Mouse (Mus musculus) large intestine, adult 2 months (tissue): ENCODE measurements around the gene Mul1. TPM values are rescaled to one million over a fixed set of nuclear protein-coding genes. Genes with fewer than 3 reads are reported as not detected.

Source experiments
- DNase-seq: peaks from one replicate; pipeline ENCODE4 v3.0.0-alpha.2; 2012; ENCODE audit warnings: low read depth, low spot score
- WGBS: fragments of 180-500 bp; shearing (Covaris S2); methylation state at CpG from one replicate; pipeline ENCODE4 v1.1.7; 2018; 5-methylcytosine and 5-hydroxymethylcytosine counted together
- polyA plus RNA-seq: library from polyadenylated mRNA; depleted of rRNA; stranded (reverse); fragments of >200 nt; gene quantifications from 2 replicates; pipeline ENCODE4 v1.2.3, GENCODE M21; 2012

The Mul1 gene
- polyA plus RNA-seq, 1 experiment = 24.1 TPM

DNA sequence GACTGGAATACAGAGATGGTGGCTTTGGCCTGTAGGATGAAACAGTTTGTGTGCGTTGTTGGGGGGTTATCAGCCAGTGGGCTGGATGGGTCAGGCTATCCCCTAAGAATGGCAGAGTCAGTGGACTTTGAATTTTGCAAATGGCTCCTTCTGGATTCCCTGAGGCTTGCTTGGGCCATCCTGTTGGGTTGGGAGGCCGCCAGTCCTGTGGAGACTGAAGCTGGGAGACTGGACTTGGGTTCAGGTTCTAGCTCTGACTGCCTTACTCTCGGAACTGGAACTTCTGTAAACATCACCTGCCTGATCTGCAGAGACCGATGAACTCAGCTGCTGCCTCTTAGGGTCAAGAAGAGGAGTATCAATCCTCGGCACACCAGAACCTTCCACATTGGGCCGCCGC lies 23.7 kb downstream of the Mul1 start:
- 91% methylated on average over 7 of the region's 7 CpGs for WGBS
- DNase-seq = no peak

DNA sequence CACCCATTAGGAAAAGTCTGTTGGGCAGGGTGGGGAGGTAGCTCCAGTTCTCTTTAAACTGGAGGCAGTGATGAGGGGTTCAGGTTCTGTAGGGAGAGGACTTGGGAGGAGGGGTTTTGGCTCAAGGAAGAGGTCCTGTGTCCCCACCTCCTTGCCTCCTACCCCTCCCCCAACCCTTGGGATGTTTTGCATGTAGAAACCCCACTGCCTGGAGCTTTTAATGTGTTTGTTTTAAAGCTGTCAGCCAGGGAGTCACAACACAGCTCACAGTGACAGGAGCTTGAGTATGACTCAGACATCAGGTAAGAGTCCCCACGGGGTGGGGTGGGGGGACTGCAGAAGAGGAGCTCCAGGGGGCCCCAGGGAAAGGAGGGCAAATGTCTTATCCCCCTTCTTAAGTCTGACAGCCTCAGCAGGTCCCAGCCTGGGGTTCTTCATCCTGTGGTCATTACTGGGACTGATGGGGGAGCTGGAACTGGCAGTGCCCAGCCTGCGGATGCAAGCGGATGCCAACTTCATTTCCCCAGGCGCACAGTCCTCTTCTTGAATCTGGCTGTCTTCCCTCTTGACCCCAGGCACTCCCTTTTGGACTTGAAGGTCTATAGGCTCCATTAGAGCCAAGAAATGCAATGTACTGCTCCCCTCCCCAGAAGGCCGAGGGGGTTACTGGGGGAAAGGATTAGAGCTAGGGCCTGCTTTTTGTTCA lies 24.4 kb downstream of the Mul1 start:
- no peak for DNase-seq
- 79% methylated on average over 5 of the region's 5 CpGs for WGBS

DNA sequence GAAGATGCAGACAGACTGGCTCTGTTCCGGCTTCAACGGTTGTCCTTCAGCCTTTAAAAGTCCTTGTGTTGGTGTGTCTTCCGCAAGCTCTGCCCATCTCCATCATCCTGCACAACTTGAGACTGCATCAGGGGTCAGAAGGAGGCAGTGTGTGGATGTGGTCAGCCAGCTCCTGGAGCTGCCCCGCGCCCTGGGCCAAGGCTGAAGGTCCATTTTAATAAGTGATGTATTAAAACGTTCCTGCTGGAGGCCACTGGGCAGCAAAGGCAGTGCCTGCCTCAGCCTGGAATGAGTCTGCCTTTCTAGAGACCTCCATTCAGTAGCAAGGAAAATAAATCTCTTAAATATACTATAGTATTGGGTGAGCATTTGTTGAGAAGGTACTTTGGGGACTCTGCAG lies 25.3 kb downstream of the Mul1 start:
- WGBS = 47% methylated on average over 6 of the region's 6 CpGs
- DNase-seq = no peak

DNA sequence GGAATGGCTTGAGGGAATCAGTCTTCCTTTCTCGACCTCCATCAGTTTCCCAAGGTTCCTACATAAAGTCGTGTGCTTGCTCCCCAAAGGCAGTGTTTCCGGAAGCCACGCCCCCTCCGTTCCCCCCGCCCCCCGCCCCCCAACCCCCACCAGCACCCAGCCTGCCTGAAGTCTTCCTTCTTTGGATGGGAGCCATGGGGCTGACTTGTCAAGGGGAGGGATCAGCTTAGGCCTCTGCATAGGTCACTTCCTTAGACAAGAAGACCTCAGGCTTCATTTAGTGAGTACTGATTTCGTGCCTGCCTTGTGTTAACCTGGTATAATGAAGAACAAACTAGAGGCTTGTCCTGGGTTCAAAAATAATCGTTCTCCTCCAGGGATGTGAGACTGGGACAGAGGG lies 26.4 kb downstream of the Mul1 start:
- no peak for DNase-seq
- WGBS = 32% methylated on average over 9 of the region's 9 CpGs

DNA sequence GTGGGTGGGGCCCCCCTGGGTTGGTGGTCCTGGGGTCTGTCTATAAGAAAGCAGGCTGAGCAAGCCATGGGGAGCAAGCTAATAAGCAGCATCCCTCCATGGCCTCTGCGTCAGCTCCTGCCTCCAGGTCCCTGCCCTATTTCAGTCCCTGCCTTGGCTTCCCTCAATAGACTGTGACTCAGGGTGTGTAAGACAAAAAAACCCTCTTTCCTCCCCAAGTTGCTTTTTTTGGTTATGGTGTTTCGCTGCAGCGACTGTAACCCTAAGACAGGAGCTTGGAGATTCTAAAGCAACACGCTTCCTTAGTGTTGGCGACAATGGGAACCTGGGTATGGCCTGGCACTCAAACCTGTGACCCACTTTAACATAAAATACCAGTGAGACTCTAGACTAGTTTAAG lies 27.0 kb downstream of the Mul1 start:
- DNase-seq = no peak
- 97% methylated on average over 5 of the region's 5 CpGs for WGBS

DNA sequence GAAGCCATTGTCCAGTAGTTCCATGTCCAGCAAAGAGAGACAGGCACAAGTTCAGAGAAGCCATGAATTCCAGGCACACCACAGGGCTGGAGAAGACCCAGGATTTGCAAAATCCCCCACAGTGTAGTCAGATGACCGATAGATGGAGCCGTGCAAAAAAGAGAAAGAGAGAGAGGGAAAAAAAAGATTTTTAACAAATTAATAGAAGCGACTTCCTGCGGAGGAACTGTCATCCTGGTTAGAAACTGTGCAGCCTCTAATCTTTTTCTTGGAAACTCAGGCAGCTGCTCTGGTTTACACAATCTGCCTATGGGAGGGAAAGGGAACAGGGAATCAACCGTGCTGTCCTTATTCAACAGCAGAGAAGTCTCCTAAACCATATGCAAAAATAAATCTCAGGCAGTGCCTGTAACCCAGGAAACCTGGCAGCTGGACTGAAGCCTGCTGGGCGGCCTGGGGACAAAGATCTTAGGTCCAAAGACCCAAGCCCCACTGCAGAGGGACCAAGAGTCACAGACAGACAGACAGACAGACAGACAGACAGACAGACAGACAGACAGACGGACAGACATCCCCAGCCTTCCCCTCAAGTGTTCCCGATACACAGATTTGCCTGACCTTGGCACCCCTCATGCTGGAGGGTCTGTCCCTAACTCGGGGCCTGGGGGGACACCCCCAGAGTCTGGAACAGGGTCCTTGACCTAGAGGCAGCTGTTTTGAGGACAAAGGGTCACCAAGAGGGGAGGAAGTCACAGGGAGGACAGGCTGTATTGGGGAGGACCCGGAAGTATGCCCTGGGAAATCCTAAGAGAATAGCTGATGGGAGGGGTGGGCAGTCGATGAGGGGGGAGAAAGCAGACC lies 28.7 kb downstream of the Mul1 start:
- 8% methylated on average over 11 of the region's 11 CpGs for WGBS
- DNase-seq = no peak

DNA sequence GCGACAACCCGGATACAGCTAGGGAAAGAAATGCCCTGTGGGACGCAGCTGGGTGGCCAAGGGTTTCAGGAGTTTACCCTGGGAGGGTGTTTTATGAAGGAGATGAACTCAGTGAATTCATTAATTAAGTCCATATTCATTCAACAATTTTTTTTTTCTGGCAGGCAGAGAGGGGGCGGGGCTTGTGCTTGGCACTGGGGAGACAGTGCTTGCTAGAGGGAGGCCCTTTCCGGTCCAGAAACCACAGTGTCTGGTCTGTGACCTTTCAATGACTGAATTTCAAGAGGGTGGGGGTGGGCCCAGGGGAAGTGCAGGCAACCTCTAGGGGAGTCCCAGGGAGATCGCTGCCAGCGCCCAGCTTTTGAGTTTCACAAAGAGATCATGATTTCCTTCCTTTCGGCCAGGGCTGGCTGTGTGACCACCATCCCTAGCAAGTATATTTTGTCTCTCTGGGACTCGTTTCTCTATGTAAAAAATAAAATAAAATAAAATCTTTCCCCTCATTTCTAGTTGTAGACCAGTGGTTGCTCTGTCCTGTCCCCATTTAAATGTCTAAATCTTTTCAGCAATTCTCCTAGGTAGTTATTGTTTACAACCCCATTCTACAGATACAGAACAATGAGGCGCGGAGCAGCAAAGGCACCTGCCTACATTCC lies 29.5 kb downstream of the Mul1 start:
- no peak for DNase-seq
- WGBS = 9% methylated on average over 11 of the region's 11 CpGs

DNA sequence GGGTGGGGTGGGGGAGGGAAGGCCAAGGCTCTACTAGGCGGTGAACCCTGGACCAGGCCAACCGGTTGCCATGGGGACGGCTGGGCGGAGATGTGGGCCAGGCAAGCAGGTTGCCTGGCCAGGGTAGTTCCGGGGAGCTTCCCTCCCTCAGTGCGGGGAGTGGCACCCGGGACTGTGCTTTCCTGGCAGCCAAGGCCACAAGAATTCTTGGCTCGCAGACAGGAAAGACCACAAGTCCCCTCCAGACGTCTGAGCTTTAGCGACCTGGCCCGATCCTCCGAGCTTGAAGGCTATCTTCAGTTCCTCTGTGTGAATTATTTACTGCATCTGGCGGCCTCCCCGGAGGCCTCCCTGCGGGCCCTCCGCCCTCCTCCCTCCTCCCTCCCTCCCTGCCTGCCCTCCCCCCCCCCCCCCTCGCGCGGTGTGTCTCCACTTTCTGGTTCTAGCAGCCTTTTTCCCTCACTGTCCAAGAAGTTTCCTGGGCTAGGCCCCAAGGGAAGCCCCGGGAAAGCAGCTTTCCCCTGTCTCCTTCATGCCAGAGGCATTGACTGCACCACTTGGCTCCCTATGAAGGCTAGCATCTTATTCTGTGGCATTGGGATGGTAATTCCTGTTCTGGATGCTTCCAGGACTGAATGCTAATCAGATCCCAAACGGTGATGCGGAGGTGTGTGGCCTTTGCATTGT lies 30.3 kb downstream of the Mul1 start:
- WGBS = 5% methylated on average over 19 of the region's 22 CpGs
- no peak for DNase-seq

DNA sequence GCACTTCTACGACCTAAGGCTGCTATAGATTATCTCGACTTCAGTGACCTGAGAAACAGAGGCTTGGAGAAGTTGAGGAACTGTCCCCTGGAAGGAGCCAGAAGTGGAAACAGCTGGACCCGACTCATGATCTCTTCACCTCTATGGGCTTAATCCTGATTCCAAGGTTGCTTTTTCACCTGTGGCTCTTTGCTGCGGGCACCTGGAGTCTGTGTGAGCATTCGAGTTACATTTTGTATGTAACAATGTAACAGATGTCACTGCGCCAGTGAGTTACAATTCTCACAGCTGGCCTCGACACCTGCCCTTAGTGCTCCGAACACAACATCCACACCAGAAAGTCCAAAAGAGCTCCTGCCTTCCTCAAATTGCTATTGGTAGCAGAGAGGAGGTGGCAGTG lies 31.0 kb downstream of the Mul1 start:
- no peak for DNase-seq
- WGBS = 69% methylated on average over 8 of the region's 8 CpGs

DNA sequence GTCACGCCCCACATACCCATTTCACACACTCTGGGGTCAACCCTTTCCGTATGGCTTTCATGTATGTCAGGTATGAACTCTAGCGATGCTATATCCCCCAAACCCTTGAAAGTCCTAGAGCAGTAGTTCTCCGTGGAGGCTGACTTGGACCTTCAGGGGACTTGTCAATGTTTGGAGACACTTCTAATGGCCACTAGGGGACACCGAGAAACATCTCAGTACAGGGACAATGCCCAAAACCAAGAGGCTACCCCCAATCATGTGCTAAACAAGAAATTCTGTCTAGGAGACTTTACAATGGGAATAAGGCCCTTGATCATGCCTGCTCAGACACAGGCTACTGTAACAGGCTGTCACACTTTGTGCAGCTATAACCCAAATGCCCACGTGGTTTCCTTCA lies 32.2 kb downstream of the Mul1 start:
- DNase-seq = no peak
- WGBS = 73% methylated on average over 6 of the region's 6 CpGs

DNA sequence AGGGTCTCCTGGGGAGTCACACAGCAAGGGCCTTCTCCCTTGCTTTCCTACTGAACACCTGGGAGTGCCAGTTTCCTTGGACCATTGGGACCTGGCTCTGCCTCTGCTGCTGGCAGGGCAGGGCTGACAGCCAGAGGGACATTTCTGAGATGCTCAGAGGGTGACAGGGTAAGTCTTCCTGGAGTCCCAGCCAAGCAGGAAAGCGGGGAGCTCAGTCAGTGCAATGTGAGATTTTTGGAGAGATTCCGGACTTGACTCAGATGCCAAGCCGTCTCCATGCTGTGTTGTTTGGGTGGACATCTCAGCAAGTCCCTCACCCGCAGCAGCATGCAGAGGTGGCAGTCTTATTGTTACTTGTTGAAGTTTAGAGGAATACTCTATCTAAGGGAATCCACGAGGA lies 33.0 kb downstream of the Mul1 start:
- no peak for DNase-seq
- 59% methylated on average over 5 of the region's 5 CpGs for WGBS

DNA sequence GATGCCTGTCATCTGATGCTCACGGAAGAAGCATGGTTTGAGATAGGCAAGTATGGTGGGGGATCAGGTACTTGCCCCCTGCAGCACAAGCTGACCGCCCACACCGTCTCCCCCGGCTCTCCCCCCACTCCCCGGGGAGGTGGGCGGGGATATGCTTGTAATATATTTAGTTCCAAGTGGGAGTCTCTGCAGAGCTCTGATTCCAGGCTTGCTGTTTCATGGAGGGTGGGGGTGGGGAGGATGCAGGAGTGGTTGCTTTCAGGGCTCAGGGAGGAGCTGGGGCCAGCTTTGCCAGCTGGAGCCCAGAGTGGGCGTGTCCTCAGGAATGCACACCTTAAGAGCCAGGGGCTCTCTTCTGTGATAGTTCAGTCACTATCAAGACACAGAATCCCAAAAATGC lies 34.6 kb downstream of the Mul1 start:
- DNase-seq = no peak
- WGBS = 17% methylated on average over 7 of the region's 7 CpGs

DNA sequence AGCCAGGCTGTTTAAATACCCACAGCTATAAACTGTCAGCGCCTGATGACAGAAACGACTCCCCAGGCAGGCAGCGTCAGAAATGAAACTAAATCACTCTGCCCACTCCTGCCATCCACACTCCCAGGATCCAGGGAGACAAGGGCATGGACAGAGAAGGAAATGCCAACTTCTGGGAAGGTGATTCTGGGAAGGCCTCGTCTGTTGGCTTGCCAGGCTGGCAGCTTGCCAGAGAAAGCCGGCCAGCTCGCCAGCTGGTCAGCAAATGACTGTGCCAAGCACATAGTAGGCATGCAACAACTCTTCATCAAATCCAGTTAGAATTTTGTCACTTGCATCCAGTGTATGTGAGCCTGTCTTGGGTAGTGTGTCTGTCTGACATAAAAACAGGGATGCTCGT lies 36.8 kb downstream of the Mul1 start:
- WGBS = 13% methylated on average over 7 of the region's 7 CpGs
- DNase-seq = no peak

DNA sequence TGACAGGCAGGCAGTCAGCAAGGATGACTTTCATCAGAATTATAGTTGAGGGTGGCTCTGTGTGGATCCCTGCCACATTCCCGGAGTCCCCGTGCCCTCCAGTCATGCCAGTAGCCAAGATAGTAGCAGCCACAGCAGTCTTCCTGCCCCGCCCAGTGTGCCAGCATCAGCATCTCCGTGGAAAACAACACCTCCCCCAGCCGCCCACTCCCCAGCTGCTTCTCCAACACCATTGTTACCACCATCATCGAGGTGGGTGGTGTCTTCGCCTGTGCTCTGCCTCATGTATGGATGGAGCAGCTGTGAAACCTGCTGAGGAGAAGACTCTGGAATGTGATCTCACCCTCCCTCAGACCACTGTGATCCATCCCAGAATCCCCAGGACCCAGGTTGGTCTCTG lies 45.1 kb downstream of the Mul1 start:
- 77% methylated on average over 7 of the region's 7 CpGs for WGBS

DNA sequence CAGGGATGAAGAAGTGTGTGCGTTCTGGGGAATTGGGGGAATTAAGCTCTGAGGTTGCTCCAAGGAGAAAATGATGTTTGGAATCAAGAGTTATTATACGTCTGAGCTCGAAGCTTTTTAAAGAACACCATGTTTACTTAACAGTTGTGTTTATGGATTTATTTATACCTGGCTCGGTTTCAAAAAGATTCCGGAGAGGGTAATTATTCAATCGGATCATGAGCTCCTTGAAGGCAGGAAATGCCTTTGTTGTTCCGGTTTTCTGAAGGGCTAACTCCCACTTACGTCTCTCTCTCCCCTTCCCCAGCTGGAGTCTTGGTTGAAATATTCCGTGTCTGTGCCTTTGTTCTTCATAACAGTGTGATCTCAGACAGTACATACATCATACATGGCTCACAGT lies 46.5 kb downstream of the Mul1 start:
- WGBS = 14% methylated on average over 9 of the region's 9 CpGs

More for the DNA sequence above, 45.1 kb downstream of the Mul1 start:
- no peak for DNase-seq

DNA sequence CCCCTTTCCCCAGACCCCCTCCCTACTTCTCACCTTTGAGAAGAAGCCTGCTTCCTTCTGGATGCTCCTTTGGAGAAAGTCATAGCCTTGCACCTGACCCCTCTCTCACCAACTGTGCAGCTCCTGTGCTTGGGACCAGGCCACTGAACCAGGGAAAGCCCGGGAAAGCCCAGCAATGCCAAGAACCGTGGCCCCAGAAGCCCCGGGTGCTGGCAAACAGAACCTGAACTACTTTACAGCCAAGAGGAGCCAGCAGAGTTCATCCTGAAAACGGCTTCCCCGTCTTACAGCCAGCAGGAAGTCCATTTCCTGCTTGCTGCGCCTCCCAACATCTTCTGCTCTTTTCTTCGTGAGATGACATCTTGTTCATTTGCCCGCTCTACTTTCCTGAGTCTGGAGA lies 48.2 kb downstream of the Mul1 start:
- 41% methylated on average over 8 of the region's 8 CpGs for WGBS
- DNase-seq = no peak

More for the DNA sequence above, 46.5 kb downstream of the Mul1 start:
- DNase-seq = no peak

DNA sequence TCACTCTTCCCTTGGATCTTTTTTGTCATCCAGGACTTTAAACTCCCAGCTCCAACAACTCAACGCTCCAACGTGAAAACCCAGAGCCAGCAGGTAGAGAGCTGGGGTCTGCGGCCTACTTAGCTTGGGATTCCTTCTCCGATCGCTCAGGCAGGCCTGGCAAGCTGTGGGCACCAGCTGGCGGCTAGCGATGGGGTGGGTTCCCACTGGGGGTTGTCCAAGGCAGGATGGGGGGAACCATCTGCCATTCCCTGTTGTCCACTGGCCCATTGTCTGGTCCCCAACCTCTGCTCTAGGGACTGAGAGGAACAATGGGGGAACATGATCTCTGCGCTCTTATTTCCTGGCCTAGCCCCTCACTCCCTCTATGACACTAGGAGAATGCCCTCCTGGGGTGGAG lies 53.8 kb downstream of the Mul1 start:
- 78% methylated on average over 8 of the region's 8 CpGs for WGBS
- no peak for DNase-seq

DNA sequence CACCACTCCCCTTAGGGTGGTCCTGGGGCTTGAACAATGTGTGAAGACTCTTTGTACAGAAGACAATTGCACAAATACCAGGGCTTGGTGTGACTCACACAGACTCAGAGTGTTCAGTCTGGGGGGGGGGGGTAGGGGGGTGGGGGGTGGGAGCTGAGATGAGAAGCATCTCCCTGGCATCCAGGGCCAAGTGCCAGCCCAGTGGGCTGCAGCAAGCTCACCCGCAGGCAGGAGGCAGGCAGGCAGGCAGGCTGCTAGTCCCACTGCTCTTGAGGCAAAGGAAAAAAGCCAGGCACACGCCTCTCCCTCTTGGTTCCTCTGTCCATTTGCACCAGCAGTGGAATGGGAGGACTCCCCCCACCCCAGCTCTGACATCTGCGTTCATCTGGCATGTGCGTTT lies 56.6 kb downstream of the Mul1 start:
- 75% methylated on average over 4 of the region's 4 CpGs for WGBS
- DNase-seq = no peak
